Comparison of ENCODE assay signal across 15 mouse cellular contexts in the genomic region with DNA sequence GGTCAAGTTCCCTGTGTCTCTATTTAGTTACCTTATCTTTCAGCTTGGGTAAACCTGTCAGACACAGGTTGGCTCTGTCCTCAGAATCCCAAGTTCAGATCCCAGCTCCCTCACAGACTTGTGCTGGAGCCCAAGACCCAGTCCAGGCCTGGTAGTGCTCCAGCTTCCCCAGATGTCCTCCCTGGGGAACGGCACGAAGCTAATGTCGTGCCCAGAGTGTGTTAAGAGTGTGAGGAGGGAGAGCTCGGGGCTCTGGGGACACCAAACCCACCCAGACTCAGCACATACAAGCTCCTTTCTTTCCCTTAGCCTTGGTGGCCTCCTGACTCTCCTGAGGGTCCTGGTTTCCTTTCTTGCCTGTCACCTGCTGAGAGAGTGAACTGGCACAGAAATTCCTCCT.
DNase-seq lines count a peak whose midpoint lies in the region; ATAC-seq and TF ChIP-seq lines count a peak whose summit lies in the region.
"Had no signal": no experiment of that assay in that cellular context is flagged by ENCODE, and none has a peak within 500 bp of the region (broad histone marks: within the 10 kb centered on the region; RNA-seq: fewer than 3 reads in every experiment).

No protein-coding gene starts in this region.

- WGBS in hindbrain, postnatal 0 days: 54% methylated on average over 4 of the region's 4 CpGs
- WGBS in hindbrain, embryonic 12.5 days: 46% methylated on average over 4 of the region's 4 CpGs
- 67% methylated on average over 4 of the region's 4 CpGs for WGBS in midbrain, embryonic 10.5 days
- WGBS in midbrain, embryonic 15.5 days: 46% methylated on average over 4 of the region's 4 CpGs
- 54% methylated on average over 4 of the region's 4 CpGs for WGBS in embryonic facial prominence, embryonic 13.5 days
- WGBS in stomach, embryonic 15.5 days: 54% methylated on average over 4 of the region's 4 CpGs

- no peak overlapping the region for H3K4me3 ChIP-seq in hindbrain, postnatal 0 days (ENCODE audit: low read length)
- H3K4me3 ChIP-seq in hindbrain, embryonic 12.5 days: no peak overlapping the region
- H3K4me3 ChIP-seq in midbrain, embryonic 10.5 days: no peak overlapping the region
- no peak overlapping the region for H3K4me3 ChIP-seq in midbrain, embryonic 15.5 days
- H3K4me3 ChIP-seq in embryonic facial prominence, embryonic 13.5 days: no peak overlapping the region
- no peak overlapping the region for H3K4me3 ChIP-seq in stomach, embryonic 15.5 days (replicated peaks)
- H3K4me3 ChIP-seq: heart, adult 2 months had no signal

- TF ChIP-seq CTCF in hindbrain, postnatal 0 days (IDR thresholded peaks at IDR 0.05; ENCODE audit: low read depth): no peak

- H3K9ac ChIP-seq in hindbrain, postnatal 0 days (replicated peaks; ENCODE audit: low read length): 0 out of 2 replicates have a peak overlapping the region, but pooled peaks have one; percentile 15
- no peak overlapping the region for H3K9ac ChIP-seq in hindbrain, embryonic 12.5 days
- no peak overlapping the region for H3K9ac ChIP-seq in midbrain, embryonic 15.5 days
- no peak overlapping the region for H3K9ac ChIP-seq in embryonic facial prominence, embryonic 13.5 days
- no peak overlapping the region for H3K9ac ChIP-seq in stomach, embryonic 15.5 days
- H3K9ac ChIP-seq: liver, embryonic 14.5 days had no signal

- ATAC-seq in hindbrain, postnatal 0 days: no peak
- no peak for ATAC-seq in hindbrain, embryonic 12.5 days (ENCODE audit: low FRiP score)
- ATAC-seq in midbrain, embryonic 15.5 days (replicated peaks): no peak
- no peak for ATAC-seq in embryonic facial prominence, embryonic 13.5 days (ENCODE audit: insufficient number of reproducible peaks, insufficient read depth, low FRiP score, low TSS enrichment, low read depth)
- ATAC-seq in stomach, embryonic 15.5 days (ENCODE audit: insufficient read depth, low FRiP score, low read depth): no peak

- no peaks in the 10 kb centered on the region for H3K9me3 ChIP-seq in hindbrain, postnatal 0 days (ENCODE audit: low read length)
- no peaks in the 10 kb centered on the region for H3K9me3 ChIP-seq in hindbrain, embryonic 12.5 days (replicated peaks)
- no peaks in the 10 kb centered on the region for H3K9me3 ChIP-seq in midbrain, embryonic 10.5 days (replicated peaks)
- H3K9me3 ChIP-seq in midbrain, embryonic 15.5 days: no peaks in the 10 kb centered on the region
- no peaks in the 10 kb centered on the region for H3K9me3 ChIP-seq in embryonic facial prominence, embryonic 13.5 days
- H3K9me3 ChIP-seq in stomach, embryonic 15.5 days: no peaks in the 10 kb centered on the region

- intact Hi-C loops in left cerebral cortex, postnatal 10 days (cut with DNase I): no loop called here

- no peaks in the 10 kb centered on the region for H3K27me3 ChIP-seq in hindbrain, postnatal 0 days (ENCODE audit: insufficient read depth, low read length)
- H3K27me3 ChIP-seq in hindbrain, embryonic 12.5 days: peaks cover 2% of the 10 kb centered on the region; the same call in 1 of the 2 replicates
- peaks cover 39% of the 10 kb centered on the region for H3K27me3 ChIP-seq in midbrain, embryonic 10.5 days (ENCODE audit: low read depth, poor library complexity, severe bottlenecking)
- H3K27me3 ChIP-seq in midbrain, embryonic 15.5 days (replicated peaks): no peaks in the 10 kb centered on the region
- H3K27me3 ChIP-seq in embryonic facial prominence, embryonic 13.5 days: peaks cover 50% of the 10 kb centered on the region
- no peaks in the 10 kb centered on the region for H3K27me3 ChIP-seq in stomach, embryonic 15.5 days (replicated peaks)

- H3K4me2 ChIP-seq in hindbrain, postnatal 0 days (ENCODE audit: low read depth, low read length): no peak overlapping the region
- no peak overlapping the region for H3K4me2 ChIP-seq in hindbrain, embryonic 12.5 days (replicated peaks)
- H3K4me2 ChIP-seq in midbrain, embryonic 15.5 days: no peak overlapping the region
- H3K4me2 ChIP-seq in embryonic facial prominence, embryonic 13.5 days: no peak overlapping the region
- no peak overlapping the region for H3K4me2 ChIP-seq in stomach, embryonic 15.5 days
- H3K4me2 ChIP-seq: midbrain, embryonic 11.5 days had no signal

- peaks cover 26% of the 10 kb centered on the region; the same call in 1 of the 2 replicates for H3K4me1 ChIP-seq in hindbrain, postnatal 0 days (ENCODE audit: insufficient read depth, low read length)
- peaks cover 40% of the 10 kb centered on the region for H3K4me1 ChIP-seq in hindbrain, embryonic 12.5 days
- peaks cover 47% of the 10 kb centered on the region for H3K4me1 ChIP-seq in midbrain, embryonic 10.5 days
- H3K4me1 ChIP-seq in midbrain, embryonic 15.5 days: peaks cover 35% of the 10 kb centered on the region
- peaks cover 68% of the 10 kb centered on the region for H3K4me1 ChIP-seq in embryonic facial prominence, embryonic 13.5 days
- H3K4me1 ChIP-seq in stomach, embryonic 15.5 days: peaks cover 32% of the 10 kb centered on the region

- DNase-seq in hindbrain, postnatal 0 days (ENCODE audit: low spot score): no peak
- DNase-seq in midbrain, embryonic 10.5 days (ENCODE audit: low spot score): no peak
- DNase-seq in left cerebral cortex, postnatal 10 days (ENCODE audit: extremely low spot score in 1 of 2, low spot score in 2 of 2): no peak
- no peak for DNase-seq in adrenal gland, postnatal 10 days
- DNase-seq: cerebellum, adult 11 months; cerebellum, postnatal 25 days; heart, adult 2 months; lung, postnatal 36 days; thymus, adult 18-20 months had no signal

- H3K36me3 ChIP-seq in hindbrain, postnatal 0 days (ENCODE audit: insufficient read depth, low read length): no peaks in the 10 kb centered on the region
- H3K36me3 ChIP-seq in hindbrain, embryonic 12.5 days: no peaks in the 10 kb centered on the region
- no peaks in the 10 kb centered on the region for H3K36me3 ChIP-seq in midbrain, embryonic 10.5 days
- H3K36me3 ChIP-seq in midbrain, embryonic 15.5 days (replicated peaks): no peaks in the 10 kb centered on the region
- H3K36me3 ChIP-seq in embryonic facial prominence, embryonic 13.5 days: no peaks in the 10 kb centered on the region
- no peaks in the 10 kb centered on the region for H3K36me3 ChIP-seq in stomach, embryonic 15.5 days

- no peak overlapping the region for H3K27ac ChIP-seq in hindbrain, postnatal 0 days
- no peak overlapping the region for H3K27ac ChIP-seq in hindbrain, embryonic 12.5 days
- H3K27ac ChIP-seq in midbrain, embryonic 10.5 days (replicated peaks): peak overlapping the region; percentile 83; the same call in 1 of the 2 replicates
- no peak overlapping the region for H3K27ac ChIP-seq in midbrain, embryonic 15.5 days
- H3K27ac ChIP-seq in embryonic facial prominence, embryonic 13.5 days: peak overlapping the region; percentile 92; the same call in 1 of the 2 replicates
- H3K27ac ChIP-seq in stomach, embryonic 15.5 days: peak overlapping the region; percentile 86; the same call in 1 of the 2 replicates
- H3K27ac ChIP-seq: heart, adult 2 months; liver, embryonic 14.5 days had no signal

Comparison
In these comparisons a context has a peak if more than half of its experiments do, and no peak if none do; other contexts are left out.
1. H3K27ac ChIP-seq: peak in midbrain, embryonic 10.5 days (single experiment), embryonic facial prominence, embryonic 13.5 days (single experiment) and stomach, embryonic 15.5 days (single experiment); none in hindbrain, postnatal 0 days (single experiment), hindbrain, embryonic 12.5 days (single experiment) and midbrain, embryonic 15.5 days (single experiment).